In genomic region chr2:122605829-122606228, GRCm38 (mm10) we compare ENCODE assay signal across 21 mouse cellular contexts. TPM values are rescaled to one million over a fixed set of nuclear protein-coding genes. Genes with fewer than 3 reads are reported as not detected.
DNase-seq lines count a peak whose midpoint lies in the region; ATAC-seq lines count a peak whose summit lies in the region.
"Had no signal": no experiment of that assay in that cellular context is flagged by ENCODE, and none has a peak within 500 bp of the region (broad histone marks: within the 10 kb centered on the region; RNA-seq: fewer than 3 reads in every experiment).

No protein-coding gene starts in this region.

- no peak overlapping the region for H3K9ac ChIP-seq in intestine, embryonic 15.5 days
- H3K9ac ChIP-seq in intestine, embryonic 16.5 days (ENCODE audit: low read depth, low read length): no peak overlapping the region
- H3K9ac ChIP-seq in midbrain, embryonic 16.5 days (ENCODE audit: low read depth, low read length): no peak overlapping the region
- H3K9ac ChIP-seq: heart, embryonic 15.5 days; kidney, embryonic 15.5 days; limb, embryonic 12.5 days; liver, embryonic 13.5 days; lung, embryonic 15.5 days; neural tube, embryonic 12.5 days had no signal

- ATAC-seq in intestine, embryonic 15.5 days: 0 out of 2 replicates have a peak, but pooled peaks have one; percentile 6
- ATAC-seq in intestine, embryonic 16.5 days: no peak
- 0 out of 2 replicates have a peak, but pooled peaks have one; percentile 39 for ATAC-seq in midbrain, embryonic 16.5 days
- ATAC-seq: forebrain, embryonic 16.5 days had no signal

- no peaks in the 10 kb centered on the region for H3K9me3 ChIP-seq in intestine, embryonic 15.5 days
- H3K9me3 ChIP-seq in intestine, embryonic 16.5 days (ENCODE audit: control insufficient read depth, low read length): no peaks in the 10 kb centered on the region
- no peaks in the 10 kb centered on the region for H3K9me3 ChIP-seq in midbrain, embryonic 16.5 days (replicated peaks; ENCODE audit: control insufficient read depth, low read length, poor library complexity, severe bottlenecking)
- H3K9me3 ChIP-seq in midbrain, embryonic 10.5 days (replicated peaks): no peaks in the 10 kb centered on the region
- H3K9me3 ChIP-seq: heart, embryonic 15.5 days; kidney, embryonic 15.5 days; limb, embryonic 12.5 days; liver, embryonic 13.5 days; lung, embryonic 15.5 days; neural tube, embryonic 12.5 days had no signal

- H3K27ac ChIP-seq in intestine, embryonic 15.5 days: no peak overlapping the region
- H3K27ac ChIP-seq in intestine, embryonic 16.5 days (ENCODE audit: low read length): no peak overlapping the region
- no peak overlapping the region for H3K27ac ChIP-seq in midbrain, embryonic 16.5 days (ENCODE audit: low read length)
- no peak overlapping the region for H3K27ac ChIP-seq in midbrain, embryonic 10.5 days (replicated peaks)
- H3K27ac ChIP-seq: heart, adult 2 months; heart, embryonic 15.5 days; kidney, embryonic 15.5 days; limb, embryonic 12.5 days; liver, embryonic 13.5 days; lung, embryonic 15.5 days; neural tube, embryonic 12.5 days had no signal

- no peak overlapping the region for H3K4me2 ChIP-seq in intestine, embryonic 15.5 days (replicated peaks)
- no peak overlapping the region for H3K4me2 ChIP-seq in intestine, embryonic 16.5 days (ENCODE audit: low read depth, low read length)
- H3K4me2 ChIP-seq in midbrain, embryonic 16.5 days (ENCODE audit: low read length): no peak overlapping the region
- H3K4me2 ChIP-seq: heart, embryonic 15.5 days; kidney, embryonic 15.5 days; limb, embryonic 12.5 days; liver, embryonic 13.5 days; lung, embryonic 15.5 days; neural tube, embryonic 12.5 days had no signal

- H3K4me3 ChIP-seq in intestine, embryonic 15.5 days (replicated peaks): no peak overlapping the region
- no peak overlapping the region for H3K4me3 ChIP-seq in intestine, embryonic 16.5 days (ENCODE audit: low read length)
- H3K4me3 ChIP-seq in midbrain, embryonic 16.5 days (ENCODE audit: low read depth, low read length): no peak overlapping the region
- no peak overlapping the region for H3K4me3 ChIP-seq in midbrain, embryonic 10.5 days
- H3K4me3 ChIP-seq: erythroblast, embryonic 14.5 days; heart, adult 2 months; heart, embryonic 15.5 days; kidney, embryonic 15.5 days; limb, embryonic 12.5 days; liver, embryonic 13.5 days; lung, embryonic 15.5 days; neural tube, embryonic 12.5 days had no signal

- WGBS in intestine, embryonic 15.5 days: 80% methylated on average over 5 of the region's 5 CpGs
- 80% methylated on average over 5 of the region's 5 CpGs for WGBS in intestine, embryonic 16.5 days
- 72% methylated on average over 5 of the region's 5 CpGs for WGBS in midbrain, embryonic 16.5 days
- WGBS in midbrain, embryonic 10.5 days: 90% methylated on average over 5 of the region's 5 CpGs

- H3K27me3 ChIP-seq in intestine, embryonic 15.5 days (replicated peaks): 0 out of 2 replicates have a peak, but pooled peaks cover 5% of the 10 kb centered on the region
- H3K27me3 ChIP-seq in intestine, embryonic 16.5 days (replicated peaks; ENCODE audit: control insufficient read depth, insufficient read depth, low read length): 0 out of 2 replicates have a peak, but pooled peaks cover 3% of the 10 kb centered on the region
- H3K27me3 ChIP-seq in midbrain, embryonic 16.5 days (ENCODE audit: control insufficient read depth, insufficient read depth, low read depth, low read length): no peaks in the 10 kb centered on the region
- H3K27me3 ChIP-seq in midbrain, embryonic 10.5 days (ENCODE audit: low read depth, poor library complexity, severe bottlenecking): peaks cover 12% of the 10 kb centered on the region; the same call in 1 of the 2 replicates

- DNase-seq in cerebellum, adult 9-11 months: peak; percentile 36
- no peak for DNase-seq in cerebellum, adult 11 months
- DNase-seq in midbrain, embryonic 10.5 days (ENCODE audit: low spot score): no peak
- DNase-seq in layer of hippocampus, postnatal 10 days (ENCODE audit: low spot score in 2 of 2): peak; percentile 32 to 37
- no peak for DNase-seq in urinary bladder, adult 2 months (ENCODE audit: low spot score)
- DNase-seq: gastrocnemius, postnatal 10 days; heart, adult 2 months; liver, embryonic 13.5 days; thymus, postnatal 25 days had no signal

- H3K4me1 ChIP-seq in intestine, embryonic 15.5 days (replicated peaks): peaks cover 2% of the 10 kb centered on the region; the same call in 1 of the 2 replicates
- peaks cover 3% of the 10 kb centered on the region; the same call in 1 of the 2 replicates for H3K4me1 ChIP-seq in intestine, embryonic 16.5 days (ENCODE audit: control insufficient read depth, insufficient read depth, low read length)
- H3K4me1 ChIP-seq in midbrain, embryonic 16.5 days (ENCODE audit: control insufficient read depth, insufficient read depth, low read length): no peaks in the 10 kb centered on the region
- H3K4me1 ChIP-seq in midbrain, embryonic 10.5 days: peaks cover 4% of the 10 kb centered on the region
- H3K4me1 ChIP-seq: lung, embryonic 15.5 days; neural tube, embryonic 12.5 days had no signal

- H3K36me3 ChIP-seq in intestine, embryonic 15.5 days: no peaks in the 10 kb centered on the region
- no peaks in the 10 kb centered on the region for H3K36me3 ChIP-seq in intestine, embryonic 16.5 days (ENCODE audit: control insufficient read depth, insufficient read depth, low read length)
- H3K36me3 ChIP-seq in midbrain, embryonic 16.5 days (ENCODE audit: control insufficient read depth, insufficient read depth, low read length): no peaks in the 10 kb centered on the region
- no peaks in the 10 kb centered on the region for H3K36me3 ChIP-seq in midbrain, embryonic 10.5 days
- H3K36me3 ChIP-seq: heart, embryonic 15.5 days; kidney, embryonic 15.5 days; limb, embryonic 12.5 days; liver, embryonic 13.5 days; lung, embryonic 15.5 days; neural tube, embryonic 12.5 days had no signal

RNA-seq across cellular contexts. Expression of gene Gatm, which starts 5.3 kb away (rescaled TPM):
- polyA plus RNA-seq in intestine, embryonic 15.5 days (2015; fragmentation: Nextera tagmentation; extraction: Ambion mirVana): 18.9 and 23.9 TPM in 2 replicates
- 22.3 and 22.8 TPM in 2 replicates for polyA plus RNA-seq in intestine, embryonic 16.5 days (2015; fragmentation: Nextera tagmentation; extraction: Ambion mirVana)
- polyA plus RNA-seq in midbrain, embryonic 16.5 days (2015; fragmentation: Nextera tagmentation; extraction: Ambion mirVana): 45.2 and 56.3 TPM in 2 replicates
- 20.5 and 21.5 TPM in 2 replicates for polyA plus RNA-seq in midbrain, embryonic 10.5 days (2016; fragmentation: Nextera tagmentation; extraction: Ambion mirVana)
- 10 to 100 TPM; 66.9 to 67.1 TPM for total RNA-seq in layer of hippocampus, postnatal 10 days (2021)
- polyA plus RNA-seq in urinary bladder, adult 2 months (2012; rRNA removed): 17.8 and 17.9 TPM in 2 replicates
- total RNA-seq: MEL had no signal

RNA-seq across cellular contexts. Expression of gene AA467197, which starts 31.0 kb away (rescaled TPM):
- polyA plus RNA-seq in intestine, embryonic 15.5 days (2015; fragmentation: Nextera tagmentation; extraction: Ambion mirVana): 7.1 and 7.3 TPM in 2 replicates
- 8.7 and 10.1 TPM in 2 replicates for polyA plus RNA-seq in intestine, embryonic 16.5 days (2015; fragmentation: Nextera tagmentation; extraction: Ambion mirVana)
- 0.30 TPM in 1 of 2 replicates, not detected in the other for polyA plus RNA-seq in midbrain, embryonic 16.5 days (2015; fragmentation: Nextera tagmentation; extraction: Ambion mirVana)
- polyA plus RNA-seq in midbrain, embryonic 10.5 days (2016; fragmentation: Nextera tagmentation; extraction: Ambion mirVana): 0.35 and 0.41 TPM in 2 replicates
- under 1 TPM in 1 of 2 experiments, not detected in 1; 0.48 TPM for total RNA-seq in layer of hippocampus, postnatal 10 days (2021)
- 0.77 and 1.4 TPM in 2 replicates for polyA plus RNA-seq in urinary bladder, adult 2 months (2012; rRNA removed)
- total RNA-seq: MEL had no signal
- polyA plus RNA-seq: embryonic facial prominence, embryonic 11.5 days; erythroblast, embryonic 14.5 days; forebrain, embryonic 16.5 days; heart, adult 2 months had no signal

Comparison
In these comparisons a context has a peak if more than half of its experiments do, and no peak if none do; other contexts are left out.
1. DNase-seq: peak in cerebellum, adult 9-11 months (single experiment) and layer of hippocampus, postnatal 10 days (2 of 2); none in cerebellum, adult 11 months (single experiment), midbrain, embryonic 10.5 days (single experiment) and urinary bladder, adult 2 months (single experiment).